Mouse (Mus musculus) heart, embryonic 11.5 days (tissue): ENCODE measurements around the gene Usp2. TPM values are rescaled to one million over a fixed set of nuclear protein-coding genes. Genes with fewer than 3 reads are reported as not detected.

Experiments used
- ATAC-seq: fragments of 200-750 bp; cut with Nextera tagmentation; replicated peaks from 2 replicates; pipeline ENCODE4 v1.8.0; 2017; ENCODE audit warnings: moderate library complexity; ENCODE audit not compliant: insufficient number of reproducible peaks, low FRiP score, low TSS enrichment
- H3K27ac ChIP-seq: fragments of 300-500 bp; sonication (generic); 2 replicates; pipeline ENCODE4 v1.5.1; 2014; ENCODE audit warnings: mild to moderate bottlenecking, low read depth, low read length
- H3K27me3 ChIP-seq: fragments of 300-500 bp; sonication (generic); 2 replicates; pipeline ENCODE4 v1.6.1; 2014; ENCODE audit warnings: mild to moderate bottlenecking, low read length, mixed read lengths; ENCODE audit not compliant: control insufficient read depth, insufficient read depth
- H3K36me3 ChIP-seq: fragments of 300-500 bp; sonication (generic); 2 replicates; pipeline ENCODE4 v1.6.1; 2014; ENCODE audit warnings: mild to moderate bottlenecking, low read length, moderate library complexity, mixed read lengths; ENCODE audit not compliant: control insufficient read depth, insufficient read depth
- H3K4me1 ChIP-seq: fragments of 300-500 bp; sonication (generic); 2 replicates; pipeline ENCODE4 v1.6.1; 2014; ENCODE audit warnings: low read length; ENCODE audit not compliant: control insufficient read depth, insufficient read depth
- H3K4me2 ChIP-seq: fragments of 300-500 bp; sonication (generic); 2 replicates; pipeline ENCODE4 v1.6.1; 2014; ENCODE audit warnings: mild to moderate bottlenecking, moderate library complexity
- H3K4me3 ChIP-seq: fragments of 300-500 bp; sonication (generic); 2 replicates; pipeline ENCODE4 v1.5.1; 2014; ENCODE audit warnings: low read depth, low read length
- H3K9ac ChIP-seq: fragments of 300-500 bp; sonication (generic); 2 replicates; pipeline ENCODE4 v1.6.1; 2014; ENCODE audit warnings: mild to moderate bottlenecking, low read depth, low read length, moderate library complexity
- H3K9me3 ChIP-seq: fragments of 300-500 bp; sonication (generic); replicated peaks from 2 replicates; pipeline ENCODE4 v1.6.1; 2016; ENCODE audit warnings: low read length; ENCODE audit not compliant: control insufficient read depth
- WGBS: fragments of 180-500 bp; shearing (Covaris S2); extraction: QIAGEN DNeasy Blood & Tissue Kit; methylation state at CpG from one replicate; pipeline ENCODE4 v1.1.7; 2014; ENCODE audit not compliant: insufficient replicate concordance; 5-methylcytosine and 5-hydroxymethylcytosine counted together
- polyA plus RNA-seq: library from polyadenylated mRNA; unstranded; fragments of >200 nt; fragmentation: Nextera tagmentation; extraction: Ambion mirVana; gene quantifications from 2 replicates; pipeline ENCODE4 v1.2.1, GENCODE M21; 2014

The Usp2 gene
- polyA plus RNA-seq, 1 experiment from 2014 or later = 53.8 TPM

- peaks cover 56% of the 10 kb centered on the region for H3K27me3 ChIP-seq
- ATAC-seq = no peak
- H3K27ac ChIP-seq = no peak overlapping the region
- H3K36me3 ChIP-seq = no peaks in the 10 kb centered on the region
- peak overlapping the region; percentile 22; the same call in 1 of the 2 replicates for H3K9ac ChIP-seq
- no peaks in the 10 kb centered on the region for H3K9me3 ChIP-seq
- peak overlapping the region; percentile 37 for H3K4me3 ChIP-seq
- peak overlapping the region; percentile 70 for H3K4me2 ChIP-seq
- H3K4me1 ChIP-seq = peaks cover 8% of the 10 kb centered on the region
- 4% methylated on average over 23 of the region's 23 CpGs for WGBS
Measured at GRCm38 (mm10) chr9:44043708-44044425, 23.0 kb upstream of the Usp2 start.

DNA sequence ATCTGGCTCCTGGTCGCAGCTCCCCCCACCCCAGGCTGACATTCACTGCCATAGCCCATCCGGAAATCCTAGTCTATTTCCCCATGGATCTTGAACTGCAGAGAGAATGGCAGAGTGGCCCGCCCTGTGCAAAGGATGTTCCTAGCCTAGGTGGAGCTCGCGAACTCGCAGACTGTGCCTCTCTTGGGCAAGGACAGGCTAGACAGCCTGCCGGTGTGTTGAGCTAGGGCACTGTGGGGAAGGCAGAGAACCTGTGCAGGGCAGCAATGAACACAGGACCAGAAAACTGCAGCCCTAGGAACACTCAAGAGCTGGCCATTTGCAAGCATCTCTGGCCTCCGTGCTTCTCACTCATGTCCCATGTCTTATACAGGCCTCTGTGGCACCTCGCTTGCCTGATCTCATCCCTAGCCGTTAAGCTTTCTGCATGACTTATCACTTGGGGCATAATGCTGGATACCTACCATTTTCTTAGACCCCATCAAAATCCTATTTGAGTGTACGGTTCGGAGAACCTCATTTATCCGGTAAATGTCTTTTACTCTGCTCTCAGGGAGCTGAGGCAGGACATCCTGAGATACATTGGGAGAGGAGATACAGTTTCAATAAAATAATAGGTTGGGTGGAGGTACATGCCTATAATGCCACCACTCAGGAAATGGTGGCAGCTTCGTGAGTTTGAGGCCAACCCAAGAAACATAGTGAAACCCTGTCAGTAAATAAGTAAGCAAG lies 22.2 kb upstream of the Usp2 start:
- WGBS = 42% methylated on average over 14 of the region's 14 CpGs
- no peak for ATAC-seq
- H3K4me1 ChIP-seq = peaks cover 8% of the 10 kb centered on the region
- H3K27me3 ChIP-seq = peaks cover 58% of the 10 kb centered on the region
- no peak overlapping the region for H3K4me2 ChIP-seq
- no peaks in the 10 kb centered on the region for H3K9me3 ChIP-seq
- no peak overlapping the region for H3K9ac ChIP-seq
- H3K27ac ChIP-seq = no peak overlapping the region
- H3K4me3 ChIP-seq = no peak overlapping the region
- no peaks in the 10 kb centered on the region for H3K36me3 ChIP-seq

DNA sequence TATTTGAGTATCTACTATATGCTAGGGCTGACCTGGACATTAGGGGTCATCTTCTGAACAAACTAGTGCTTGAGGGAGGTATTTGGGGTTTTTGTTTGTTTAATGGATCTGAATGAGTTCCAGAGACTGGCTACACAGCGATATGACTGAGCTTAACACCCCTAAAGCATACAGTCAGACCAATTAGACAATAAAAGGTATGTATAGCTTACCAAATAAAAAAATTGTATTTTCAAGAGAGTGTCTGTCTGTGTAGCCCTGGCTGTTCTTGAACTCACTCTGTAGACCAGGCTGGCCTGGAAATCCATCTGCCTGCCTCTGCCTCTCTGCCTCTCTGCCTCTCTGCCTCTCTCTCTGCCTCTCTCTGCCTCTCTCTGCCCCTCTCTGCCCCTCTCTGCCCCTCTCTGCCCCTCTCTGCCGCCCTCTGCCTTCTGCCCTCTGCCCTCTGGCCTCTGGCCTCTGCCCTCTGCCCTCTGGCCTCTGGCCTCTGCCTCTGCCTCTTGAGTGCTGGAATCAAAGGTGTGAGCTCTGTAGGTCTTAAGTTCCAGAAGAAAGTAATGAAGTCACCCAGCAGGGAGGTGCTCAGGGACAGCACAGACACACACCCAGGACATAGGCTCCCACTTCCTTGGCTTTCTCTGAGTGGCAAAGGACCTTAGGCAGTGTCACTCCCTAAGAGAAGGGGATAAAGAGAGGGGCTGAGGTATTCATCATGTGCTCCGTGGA lies 21.5 kb upstream of the Usp2 start:
- Histone ChIP-seq H3K36me3 (no peaks in the 10 kb centered on the region), H3K4me1 (peaks cover 8% of the 10 kb centered on the region), H3K9me3 (no peaks in the 10 kb centered on the region), H3K9ac (no peak overlapping the region), H3K4me2 (no peak overlapping the region), H3K27me3 (peaks cover 58% of the 10 kb centered on the region), H3K4me3 (no peak overlapping the region), H3K27ac (no peak overlapping the region)
- 69% methylated on average over 3 of the region's 3 CpGs for WGBS
- no peak for ATAC-seq

DNA sequence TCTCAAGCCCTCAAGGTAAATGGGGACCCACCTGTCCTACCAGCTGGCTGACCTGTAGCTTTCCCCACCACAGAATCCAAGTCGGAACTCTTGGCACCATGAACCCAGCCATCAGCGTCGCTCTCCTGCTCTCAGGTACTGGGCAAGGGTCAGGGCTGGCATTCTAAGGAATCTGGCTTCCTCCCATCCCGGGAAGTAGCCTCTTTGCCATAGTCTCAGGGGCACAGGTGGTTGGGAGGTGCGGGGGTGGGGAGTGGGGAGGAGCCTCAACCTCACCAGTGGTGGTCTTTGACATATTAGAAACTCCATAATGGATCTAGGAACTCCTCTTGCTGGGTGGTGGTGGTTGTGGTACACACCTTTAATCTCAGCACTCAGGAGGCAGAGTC lies 20.9 kb upstream of the Usp2 start:
- H3K4me1 ChIP-seq = peaks cover 8% of the 10 kb centered on the region
- WGBS = 81% methylated on average over 5 of the region's 5 CpGs
- H3K4me2 ChIP-seq = no peak overlapping the region
- H3K27me3 ChIP-seq = peaks cover 58% of the 10 kb centered on the region
- ATAC-seq = no peak
- no peaks in the 10 kb centered on the region for H3K9me3 ChIP-seq
- H3K4me3 ChIP-seq = no peak overlapping the region
- no peak overlapping the region for H3K27ac ChIP-seq
- H3K36me3 ChIP-seq = no peaks in the 10 kb centered on the region
- H3K9ac ChIP-seq = no peak overlapping the region

DNA sequence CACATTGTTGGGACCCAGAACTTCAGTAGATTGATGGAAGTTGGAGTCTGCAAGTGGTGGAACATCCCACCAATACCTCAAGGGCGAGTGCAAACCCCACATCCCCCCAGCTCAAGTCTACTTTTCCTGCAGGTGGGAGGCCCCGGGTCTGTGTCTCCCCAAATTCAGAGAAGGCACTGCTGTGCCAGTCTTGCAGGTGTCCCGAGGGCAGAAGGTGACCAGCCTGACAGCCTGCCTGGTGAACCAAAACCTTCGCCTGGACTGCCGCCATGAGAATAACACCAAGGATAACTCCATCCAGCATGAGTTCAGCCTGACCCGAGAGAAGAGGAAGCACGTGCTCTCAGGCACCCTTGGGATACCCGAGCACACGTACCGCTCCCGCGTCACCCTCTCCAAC lies 20.4 kb upstream of the Usp2 start:
- peaks cover 56% of the 10 kb centered on the region for H3K27me3 ChIP-seq
- peaks cover 8% of the 10 kb centered on the region for H3K4me1 ChIP-seq
- no peak overlapping the region for H3K4me2 ChIP-seq
- no peak for ATAC-seq
- no peak overlapping the region for H3K27ac ChIP-seq
- H3K36me3 ChIP-seq = no peaks in the 10 kb centered on the region
- 79% methylated on average over 12 of the region's 12 CpGs for WGBS
- H3K4me3 ChIP-seq = no peak overlapping the region
- H3K9ac ChIP-seq = no peak overlapping the region
- no peaks in the 10 kb centered on the region for H3K9me3 ChIP-seq

GRCm38 (mm10) chr9:44047071-44047470 lies 19.8 kb upstream of the Usp2 start:
- peaks cover 8% of the 10 kb centered on the region for H3K4me1 ChIP-seq
- 47% methylated on average over 6 of the region's 6 CpGs for WGBS
- H3K36me3 ChIP-seq = no peaks in the 10 kb centered on the region
- no peak overlapping the region for H3K27ac ChIP-seq
- peaks cover 49% of the 10 kb centered on the region for H3K27me3 ChIP-seq
- no peak overlapping the region for H3K4me2 ChIP-seq
- H3K9ac ChIP-seq = no peak overlapping the region
- no peak for ATAC-seq
- no peaks in the 10 kb centered on the region for H3K9me3 ChIP-seq
- H3K4me3 ChIP-seq = no peak overlapping the region

DNA sequence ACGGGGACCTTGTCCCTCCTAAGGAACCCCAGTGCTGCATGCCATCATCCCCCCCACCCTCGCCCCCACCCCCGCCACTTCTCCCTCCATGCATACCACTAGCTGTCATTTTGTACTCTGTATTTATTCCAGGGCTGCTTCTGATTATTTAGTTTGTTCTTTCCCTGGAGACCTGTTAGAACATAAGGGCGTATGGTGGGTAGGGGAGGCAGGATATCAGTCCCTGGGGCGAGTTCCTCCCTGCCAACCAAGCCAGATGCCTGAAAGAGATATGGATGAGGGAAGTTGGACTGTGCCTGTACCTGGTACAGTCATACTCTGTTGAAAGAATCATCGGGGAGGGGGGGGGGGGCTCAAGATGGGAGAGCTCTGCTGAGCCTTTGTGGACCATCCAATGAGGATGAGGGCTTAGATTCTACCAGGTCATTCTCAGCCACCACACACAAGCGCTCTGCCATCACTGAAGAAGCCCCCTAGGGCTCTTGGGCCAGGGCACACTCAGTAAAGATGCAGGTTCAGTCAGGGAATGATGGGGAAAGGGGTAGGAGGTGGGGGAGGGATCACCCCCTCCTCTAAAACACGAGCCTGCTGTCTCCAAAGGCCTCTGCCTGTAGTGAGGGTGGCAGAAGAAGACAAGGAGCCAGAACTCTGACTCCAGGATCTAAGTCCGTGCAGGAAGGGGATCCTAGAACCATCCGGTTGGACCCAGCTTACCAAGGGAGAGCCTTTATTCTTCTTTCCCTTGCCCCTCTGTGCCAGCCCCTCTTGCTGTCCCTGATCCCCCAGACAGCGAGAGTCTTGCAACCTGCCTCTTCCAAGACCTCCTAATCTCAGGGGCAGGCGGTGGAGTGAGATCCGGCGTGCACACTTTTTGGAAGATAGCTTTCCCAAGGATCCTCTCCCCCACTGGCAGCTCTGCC lies 19.0 kb upstream of the Usp2 start:
- no peaks in the 10 kb centered on the region for H3K36me3 ChIP-seq
- no peaks in the 10 kb centered on the region for H3K9me3 ChIP-seq
- WGBS = 61% methylated on average over 14 of the region's 14 CpGs

More for the DNA sequence above, 19.0 kb upstream of the Usp2 start:
- peaks cover 8% of the 10 kb centered on the region for H3K4me1 ChIP-seq
- H3K4me3 ChIP-seq = no peak overlapping the region
- no peak overlapping the region for H3K27ac ChIP-seq
- peaks cover 44% of the 10 kb centered on the region for H3K27me3 ChIP-seq
- H3K9ac ChIP-seq = no peak overlapping the region
- ATAC-seq = no peak
- H3K4me2 ChIP-seq = no peak overlapping the region
